Mouse (Mus musculus): Measurements from ENCODE around the gene Pkdrej.
A peak's percentile ranks its signal among the peaks of the same experiment; 100 is the strongest.
"Not testable (repeated sequence)": the region's sequence is repeated elsewhere in the genome, so short reads cannot be mapped to it uniquely, and the experiment has no call there.

Gene Pkdrej

GRCm38 (mm10) chr15:85808434-85808833, 13.1 kb downstream of the Pkdrej start:
- no peak for DNase-seq

GRCm38 (mm10) chr15:85808031-85808430, 13.5 kb downstream of the Pkdrej start:
- DNase-seq, result no peak

- DNase-seq, result no peak
Measured at GRCm38 (mm10) chr15:85807404-85807803, 14.1 kb downstream of the Pkdrej start.

GRCm38 (mm10) chr15:85806886-85807285, 14.6 kb downstream of the Pkdrej start:
- no peak for DNase-seq

- DNase-seq, result no peak
Measured at GRCm38 (mm10) chr15:85802931-85803330, 18.6 kb downstream of the Pkdrej start.

DNA sequence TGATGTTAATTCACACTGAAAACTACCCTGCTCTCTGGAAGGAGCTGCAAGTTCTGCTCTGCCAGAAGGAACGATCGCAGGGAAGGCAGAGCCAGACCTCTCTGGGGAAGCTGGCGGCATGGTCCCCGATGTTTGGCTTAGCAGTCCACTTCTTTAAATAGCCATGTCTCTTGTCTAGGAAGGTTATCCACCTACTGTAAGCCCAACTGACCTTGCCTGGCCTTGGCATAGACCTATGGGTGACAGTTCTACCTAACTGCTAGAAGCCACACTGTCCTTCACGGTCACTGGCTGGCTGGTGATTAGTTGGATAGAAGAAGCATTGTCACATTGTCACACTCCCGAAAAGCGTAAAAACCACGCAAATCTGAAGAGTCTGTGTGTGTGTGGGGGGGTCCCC, 22.9 kb downstream of the Pkdrej start:
- no peak for DNase-seq

DNA sequence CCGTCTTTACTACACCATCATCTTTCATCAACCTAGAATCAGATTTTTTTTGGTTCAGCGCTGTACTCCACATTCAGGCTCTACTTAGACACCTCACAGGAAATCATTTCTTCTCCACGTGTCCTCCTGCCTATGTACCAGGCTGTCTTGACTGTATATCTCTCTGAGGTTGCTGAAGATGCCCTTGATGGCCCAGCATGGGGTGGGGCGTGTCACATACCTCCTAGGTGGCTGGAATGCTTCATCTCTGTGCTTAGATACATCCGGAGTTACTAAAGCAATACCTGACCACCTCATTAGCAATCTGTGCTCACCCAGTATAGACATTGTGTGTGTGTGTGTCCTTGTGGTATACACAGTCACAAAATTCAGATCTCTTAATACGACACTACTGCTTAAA, 26.0 kb downstream of the Pkdrej start:
- no peak for DNase-seq

DNA sequence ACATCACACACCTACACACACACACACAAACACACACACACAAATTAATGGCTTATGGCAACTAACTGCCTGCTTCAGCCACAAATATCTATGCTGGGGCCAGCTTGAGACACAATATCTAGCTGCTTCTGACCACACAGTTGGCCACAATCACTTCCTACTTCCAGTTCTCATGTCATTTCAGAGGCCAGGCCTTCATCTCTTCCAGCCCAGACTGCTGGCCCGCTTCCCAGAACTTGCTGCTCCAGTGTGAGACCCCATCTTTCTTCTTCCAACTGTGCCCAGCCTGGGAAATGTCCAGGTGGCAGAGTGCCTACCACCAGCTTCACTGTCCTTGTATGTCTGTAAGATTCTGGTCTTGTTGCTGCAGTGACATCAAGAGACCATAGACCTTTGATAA, 28.7 kb downstream of the Pkdrej start:
- DNase-seq, result no peak

- DNase-seq, result no peak
Measured at GRCm38 (mm10) chr15:85791449-85791848, 30.1 kb downstream of the Pkdrej start.

- no peak for DNase-seq
Measured at GRCm38 (mm10) chr15:85788633-85789032, 32.9 kb downstream of the Pkdrej start.

DNA sequence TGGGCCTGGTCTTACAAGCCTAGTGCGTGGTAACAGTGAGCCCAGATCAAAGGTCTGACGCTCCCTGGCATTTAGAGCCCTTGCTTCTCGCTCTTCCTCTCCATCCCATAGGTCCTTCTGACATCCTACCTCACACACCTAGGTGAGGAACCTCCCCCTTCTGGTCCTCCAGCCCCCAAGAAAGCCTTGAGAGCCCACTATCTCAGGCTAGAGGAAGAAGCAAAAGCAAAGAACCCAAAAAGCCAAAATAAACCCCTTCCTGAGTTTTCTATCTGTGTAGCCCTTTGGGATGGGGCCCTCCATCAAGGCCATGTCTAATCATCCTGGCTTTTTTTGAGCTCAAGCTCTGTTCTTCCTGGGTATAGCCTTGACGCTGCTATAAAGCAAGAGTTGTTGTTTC, 33.5 kb downstream of the Pkdrej start:
- DNase-seq, result no peak

DNA sequence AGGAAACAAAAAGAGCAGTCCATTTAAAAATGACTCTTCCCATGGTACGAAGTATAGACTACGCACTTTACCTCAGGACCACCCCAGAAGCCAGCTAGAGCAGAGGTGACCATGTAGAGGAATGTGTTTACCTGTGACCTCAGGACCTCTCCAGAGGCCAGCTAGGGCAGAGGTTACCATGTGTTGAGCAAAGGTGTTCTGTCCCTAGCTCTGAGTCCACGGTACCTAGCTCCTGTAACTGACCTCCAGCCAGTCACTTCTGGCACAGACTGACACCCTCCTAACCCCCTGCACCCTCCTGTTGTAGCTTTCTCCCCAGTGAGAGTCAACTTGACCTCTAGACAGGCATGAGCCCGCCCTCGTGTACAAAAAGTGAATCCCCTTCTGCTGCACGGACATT, 34.1 kb downstream of the Pkdrej start:
- no peak for DNase-seq

GRCm38 (mm10) chr15:85786711-85787110, 34.8 kb downstream of the Pkdrej start:
- DNase-seq, result no peak

GRCm38 (mm10) chr15:85784341-85784740, 37.2 kb downstream of the Pkdrej start:
- DNase-seq, result no peak

GRCm38 (mm10) chr15:85783146-85783545, 38.4 kb downstream of the Pkdrej start:
- no peak for DNase-seq

- DNase-seq, result not testable (repeated sequence)
Measured at GRCm38 (mm10) chr15:85778891-85779290, 42.6 kb downstream of the Pkdrej start.

DNA sequence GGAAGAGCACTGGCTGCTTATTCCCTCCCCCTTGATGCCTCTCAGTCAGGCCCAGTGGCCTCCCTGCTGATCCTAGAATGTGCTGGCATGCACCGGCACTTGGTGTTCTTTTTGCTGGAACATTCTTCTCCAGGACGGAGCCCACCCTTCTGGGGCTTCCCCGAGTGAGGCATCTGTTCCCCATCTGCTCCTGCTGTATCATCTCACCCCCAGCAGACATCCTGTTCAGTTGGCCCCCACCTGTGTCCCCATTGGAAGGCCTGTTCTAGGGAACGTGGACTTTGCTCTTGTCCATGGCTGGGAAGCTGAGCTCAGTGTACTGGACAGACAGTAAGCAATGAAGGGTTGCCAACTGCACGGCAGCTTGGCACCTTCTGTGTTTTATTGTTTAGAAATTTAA, 44.8 kb downstream of the Pkdrej start:
- peak; percentile 53 for DNase-seq

DNA sequence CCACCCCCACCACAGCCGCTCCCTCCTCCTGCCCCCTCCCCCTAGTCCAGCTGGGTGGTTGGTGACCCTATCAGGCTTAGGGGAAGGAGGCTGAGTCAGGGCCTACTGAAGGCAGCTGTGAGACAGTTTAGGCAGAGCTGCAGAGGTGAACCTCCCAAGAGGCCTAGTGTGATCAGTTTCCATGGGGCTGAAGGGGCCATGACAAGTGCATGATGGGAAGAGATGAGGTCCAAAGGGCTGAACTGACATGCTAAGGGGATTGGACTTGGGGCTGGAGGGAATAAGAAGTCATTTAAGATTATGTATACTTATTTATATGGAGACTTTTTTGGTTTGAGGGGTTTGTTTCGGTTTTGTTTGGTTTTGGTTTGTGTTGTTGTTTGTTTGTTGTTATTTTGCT, 45.3 kb downstream of the Pkdrej start:
- no peak for DNase-seq

GRCm38 (mm10) chr15:85775001-85775400, 46.5 kb downstream of the Pkdrej start:
- DNase-seq, result peak; percentile 28

DNA sequence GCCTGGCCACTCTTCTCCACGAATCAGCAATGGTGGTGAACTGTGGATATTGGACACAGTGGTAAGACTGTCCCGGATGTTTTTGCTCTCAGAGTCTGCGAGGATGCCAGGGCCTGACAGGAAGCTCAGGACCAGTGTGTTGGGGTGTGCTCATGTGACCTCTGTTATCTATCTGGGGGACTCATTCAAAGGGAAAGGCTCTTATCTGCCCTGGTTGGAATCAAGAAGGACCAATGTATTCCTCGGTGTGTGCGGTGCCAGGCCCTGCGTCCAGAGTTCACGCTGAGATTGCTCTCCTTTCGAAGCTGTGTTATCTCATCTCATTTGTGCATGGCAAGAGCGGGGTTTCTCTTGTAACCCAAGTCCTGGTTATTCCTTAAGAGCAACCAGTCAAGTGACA, 47.1 kb downstream of the Pkdrej start:
- DNase-seq, result no peak

- no peak for DNase-seq
Measured at GRCm38 (mm10) chr15:85772146-85772740, 49.3 kb downstream of the Pkdrej start.

GRCm38 (mm10) chr15:85771306-85772121, 50.0 kb downstream of the Pkdrej start:
- no peak for DNase-seq

GRCm38 (mm10) chr15:85768991-85769390, 52.5 kb downstream of the Pkdrej start:
- DNase-seq, result no peak

DNA sequence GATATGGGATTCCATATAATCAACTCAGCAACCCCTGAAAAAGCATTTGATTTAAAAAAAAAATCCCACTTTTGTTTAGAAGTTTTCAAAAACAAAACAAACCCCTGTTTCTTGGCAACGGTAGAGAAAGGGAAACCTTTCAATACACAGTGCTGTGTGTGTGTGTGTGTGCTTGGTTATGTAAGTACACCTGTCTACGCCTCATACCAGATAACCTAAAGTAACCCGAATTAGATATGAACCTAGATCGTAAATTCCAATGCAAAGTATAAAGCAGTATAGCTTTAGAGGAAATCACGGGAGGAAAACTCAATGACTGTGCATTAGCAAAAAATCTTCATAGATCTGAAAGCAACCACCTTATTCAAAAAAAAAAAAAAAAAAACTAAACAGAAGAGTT, 54.9 kb downstream of the Pkdrej start:
- no peak for DNase-seq

DNA sequence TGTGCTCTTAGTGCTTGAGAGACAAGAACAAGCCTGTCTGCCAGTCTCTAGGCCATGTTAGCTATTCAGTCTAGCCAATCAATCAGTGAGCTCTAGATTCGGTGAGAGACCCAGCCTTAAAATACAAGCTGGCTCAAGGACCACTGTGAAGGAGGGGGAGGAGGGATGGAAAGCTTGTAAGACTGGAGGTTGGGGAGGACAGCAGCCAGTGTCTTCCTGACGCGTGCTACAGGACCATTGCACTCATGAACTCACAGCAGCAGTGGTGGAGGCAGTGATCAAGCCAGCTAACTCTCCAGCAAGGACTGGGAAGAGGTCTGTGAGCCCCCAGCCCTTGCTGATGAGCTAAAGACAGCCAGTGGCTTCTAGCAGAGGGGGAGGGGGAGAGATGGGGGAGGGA, 56.5 kb downstream of the Pkdrej start:
- no peak for DNase-seq
